Comparison of ENCODE assay signal across 7 mouse cellular contexts in the genomic region with DNA sequence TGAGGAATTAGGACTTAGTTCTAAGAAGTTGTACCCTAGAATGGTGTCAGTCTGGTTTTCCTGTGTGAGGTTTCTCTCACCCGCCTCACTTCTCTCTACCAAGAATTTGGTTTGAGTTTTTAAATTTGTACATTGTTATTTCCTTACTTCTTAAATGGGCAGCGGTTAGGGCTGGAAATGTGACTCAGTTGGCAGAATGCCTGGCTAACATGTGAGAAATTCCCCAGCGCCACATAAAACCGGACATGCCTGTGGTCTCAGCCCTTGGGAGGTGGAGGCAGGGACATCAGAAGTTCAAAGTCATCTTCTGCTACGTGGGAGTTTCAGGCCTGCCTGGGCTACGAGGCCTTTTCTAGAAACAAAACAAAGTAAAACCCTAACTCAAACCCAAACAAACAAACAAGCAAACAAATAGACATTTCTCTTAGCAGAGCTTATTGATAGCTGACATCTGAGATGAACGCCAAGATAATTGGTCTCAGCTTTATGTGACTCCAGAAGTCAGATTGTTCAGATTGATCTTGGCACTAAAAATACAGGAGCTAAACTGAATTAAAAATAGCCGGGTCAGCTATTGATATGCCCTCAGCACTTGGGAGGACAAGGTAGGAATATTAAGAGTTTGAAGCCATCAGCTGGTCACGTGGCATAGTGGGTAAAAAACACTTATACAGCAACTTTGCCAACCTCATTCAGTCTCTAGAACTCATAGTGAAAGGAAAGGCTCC. TPM values are rescaled to one million over a fixed set of nuclear protein-coding genes. Genes with fewer than 3 reads are reported as not detected.
DNase-seq lines count a peak whose midpoint lies in the region; ATAC-seq and TF ChIP-seq lines count a peak whose summit lies in the region.

No protein-coding gene starts in this region.

- no peaks in the 10 kb centered on the region for H3K36me3 ChIP-seq in ES-Bruce4 (ENCODE audit: control insufficient read depth, insufficient read depth, low read length, poor library complexity, severe bottlenecking)
- no peaks in the 10 kb centered on the region for H3K36me3 ChIP-seq in hindbrain, embryonic 10.5 days

- TF ChIP-seq CTCF in ES-Bruce4 (IDR thresholded peaks at IDR 0.05; ENCODE audit: low read depth, low read length) = no peak
- no peak for TF ChIP-seq CTCF in lung, adult 2 months (IDR thresholded peaks at IDR 0.05; ENCODE audit: insufficient read depth, low read length)

- peak overlapping the region; percentile 25; the same call in 1 of the 2 replicates for H3K9ac ChIP-seq in ES-Bruce4 (ENCODE audit: low read depth, poor library complexity, severe bottlenecking)

- peaks cover 3% of the 10 kb centered on the region for H3K4me1 ChIP-seq in ES-Bruce4 (ENCODE audit: control insufficient read depth, insufficient read depth, low read length)
- H3K4me1 ChIP-seq in lung, adult 2 months (ENCODE audit: control insufficient read depth, insufficient read depth, low read length) = peaks cover 9% of the 10 kb centered on the region
- H3K4me1 ChIP-seq in hindbrain, embryonic 10.5 days (replicated peaks) = peaks cover 16% of the 10 kb centered on the region

- H3K9me3 ChIP-seq in ES-Bruce4 (replicated peaks; ENCODE audit: control insufficient read depth, insufficient read depth, low read length, poor library complexity, severe bottlenecking) = no peaks in the 10 kb centered on the region
- no peaks in the 10 kb centered on the region for H3K9me3 ChIP-seq in hindbrain, embryonic 10.5 days

- 43% methylated on average over 9 of the region's 9 CpGs for WGBS in lung, adult 2 months
- 88% methylated on average over 9 of the region's 9 CpGs for WGBS in hindbrain, embryonic 10.5 days

- H3K4me3 ChIP-seq in ES-Bruce4 (ENCODE audit: low read depth, low read length) = no peak overlapping the region
- H3K4me3 ChIP-seq in lung, adult 2 months (replicated peaks; ENCODE audit: extremely low read depth, low read depth, low read length) = no peak overlapping the region
- H3K4me3 ChIP-seq in hindbrain, embryonic 10.5 days = no peak overlapping the region

- peak; percentile 99 for DNase-seq in 416B (ENCODE audit: low read depth)
- DNase-seq in gastrocnemius, postnatal 25 days = peak; percentile 33
- peak; percentile 36 for DNase-seq in lung, adult 2 months
- DNase-seq in cerebellum, adult 11-12 months = no peak
- DNase-seq in hindbrain, embryonic 10.5 days (ENCODE audit: low spot score) = no peak

- no peak for TF ChIP-seq POLR2A in ES-Bruce4 (IDR thresholded peaks at IDR 0.05; ENCODE audit: insufficient read depth, low read length)
- no peak for TF ChIP-seq POLR2A in lung, adult 2 months (IDR thresholded peaks at IDR 0.05; ENCODE audit: borderline replicate concordance, extremely low read depth, low read depth, low read length)

- H3K27me3 ChIP-seq in ES-Bruce4 (ENCODE audit: control insufficient read depth, insufficient read depth, low read length, poor library complexity, severe bottlenecking) = no peaks in the 10 kb centered on the region
- H3K27me3 ChIP-seq in hindbrain, embryonic 10.5 days (ENCODE audit: insufficient read depth, poor library complexity, severe bottlenecking) = 0 out of 2 replicates have a peak, but pooled peaks cover 7% of the 10 kb centered on the region

- ATAC-seq in megakaryocyte-erythroid progenitor cell, adult 5-6 weeks (replicated peaks; ENCODE audit: low FRiP score, low TSS enrichment, poor library complexity, severe bottlenecking) = no peak

- no peak for TF ChIP-seq EP300 in ES-Bruce4 (IDR thresholded peaks at IDR 0.05; ENCODE audit: insufficient read depth, low read depth, low read length)

- H3K27ac ChIP-seq in ES-Bruce4 (ENCODE audit: insufficient read depth, low read length) = no peak overlapping the region
- H3K27ac ChIP-seq in hindbrain, embryonic 10.5 days = no peak overlapping the region

RNA-seq across cellular contexts. Expression of gene Hectd1, which starts 18.8 kb away (rescaled TPM):
- 93.8 and 96.9 TPM in 2 replicates for polyA plus RNA-seq in ES-Bruce4 (2011; ENCODE audit: insufficient read depth, insufficient read length, low read depth, missing spikeins)
- total RNA-seq in gastrocnemius, postnatal 25 days (2021) = 10 to 100 TPM; 80.5 to 82.2 TPM
- 13.7 and 19.9 TPM in 2 replicates for polyA plus RNA-seq in lung, adult 2 months (2012; rRNA removed)
- polyA plus RNA-seq in hindbrain, embryonic 10.5 days (2016; fragmentation: Nextera tagmentation; extraction: Ambion mirVana) = 28.1 and 31.1 TPM in 2 replicates
- 87.4 and 132 TPM in 2 replicates for total RNA-seq in megakaryocyte-erythroid progenitor cell, adult 5-6 weeks (2014; fragmentation: Nextera tagmentation)
- total RNA-seq in megakaryocyte-erythroid progenitor cell, adult 5-6 weeks (2017) = 186 and 187 TPM in 2 replicates

Comparison
In these comparisons a context has a peak if more than half of its experiments do, and no peak if none do; other contexts are left out.
1. DNase-seq: peak in 416B (single experiment), gastrocnemius, postnatal 25 days (single experiment) and lung, adult 2 months (single experiment); none in cerebellum, adult 11-12 months (single experiment) and hindbrain, embryonic 10.5 days (single experiment).